In the genomic region with DNA sequence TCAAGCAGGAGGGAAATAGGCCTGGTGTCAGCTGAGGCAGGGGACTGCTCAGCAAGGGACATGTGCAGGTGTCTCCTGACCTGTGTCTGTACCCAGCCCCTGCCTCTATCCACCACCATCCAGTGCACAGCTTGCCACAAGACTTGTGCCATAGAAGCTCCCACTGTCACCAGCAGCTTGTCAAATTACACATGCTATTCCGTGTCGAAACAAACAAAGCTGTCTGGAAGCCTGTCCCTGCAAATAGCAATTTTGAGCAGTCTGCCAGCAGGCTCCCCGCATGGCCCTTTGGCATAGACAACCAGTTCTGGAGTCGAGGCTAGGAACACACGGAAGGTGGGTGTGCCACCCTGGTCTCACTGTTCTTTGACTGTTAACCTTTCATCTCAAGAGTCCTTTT, we compare ENCODE assay signal across 10 mouse cellular contexts.
DNase-seq lines count a peak whose midpoint lies in the region; TF ChIP-seq lines count a peak whose summit lies in the region.
"Had no signal": no experiment of that assay in that cellular context is flagged by ENCODE, and none has a peak within 500 bp of the region (broad histone marks: within the 10 kb centered on the region; RNA-seq: fewer than 3 reads in every experiment).

No protein-coding gene starts in this region.

- peaks cover 10% of the 10 kb centered on the region for H3K4me1 ChIP-seq in cerebellum, adult 2 months (ENCODE audit: control insufficient read depth, insufficient read depth, low read length)
- H3K4me1 ChIP-seq: limb, embryonic 15.5 days had no signal

- no peak for TF ChIP-seq CTCF in cerebellum, adult 2 months (IDR thresholded peaks at IDR 0.05; ENCODE audit: borderline replicate concordance, insufficient read depth, low read depth, low read length)

- WGBS in cerebellum, adult 2 months, result 9% methylated on average over 5 of the region's 5 CpGs

- no peak overlapping the region for H3K27ac ChIP-seq in cerebellum, adult 2 months (ENCODE audit: insufficient read depth, low read length)
- H3K27ac ChIP-seq: limb, embryonic 15.5 days had no signal

- H3K4me3 ChIP-seq in cerebellum, adult 2 months (replicated peaks; ENCODE audit: insufficient read depth, low read depth, low read length), result no peak overlapping the region
- H3K4me3 ChIP-seq: limb, embryonic 15.5 days had no signal

- DNase-seq in left cerebral cortex, postnatal 25 days (ENCODE audit: low spot score in 2 of 2), result peak; percentile 42 to 43
- no peak for DNase-seq in left cerebral cortex, adult 9 months (ENCODE audit: low spot score in 2 of 2)
- peak; percentile 63 to 79 for DNase-seq in cerebellum, adult 2 months
- DNase-seq in cerebellum, postnatal 36 days, result peak; percentile 63 to 66
- peak; percentile 78 for DNase-seq in left cerebral cortex, postnatal 4 days
- no peak for DNase-seq in kidney, adult 9 months
- DNase-seq in adrenal gland, adult 2 months, result no peak
- DNase-seq: embryo, embryonic 11 days; thymus, postnatal 14 days had no signal

- no peak for TF ChIP-seq POLR2A in cerebellum, adult 2 months (IDR thresholded peaks at IDR 0.05; ENCODE audit: borderline replicate concordance, insufficient read depth, low read length)

- H3K27me3 ChIP-seq in cerebellum, adult 2 months (ENCODE audit: control insufficient read depth, insufficient read depth, low read length), result no peaks in the 10 kb centered on the region
- H3K27me3 ChIP-seq: limb, embryonic 15.5 days had no signal

- intact Hi-C loops in left cerebral cortex, postnatal 25 days (cut with DNase I), result no loop called here
- intact Hi-C loops in left cerebral cortex, postnatal 4 days (cut with DNase I), result no loop called here

Comparison
In these comparisons a context has a peak if more than half of its experiments do, and no peak if none do; other contexts are left out.
1. DNase-seq: peak in left cerebral cortex, postnatal 25 days (2 of 2), cerebellum, adult 2 months (2 of 2), cerebellum, postnatal 36 days (2 of 2) and left cerebral cortex, postnatal 4 days (single experiment); none in left cerebral cortex, adult 9 months (0 of 2), kidney, adult 9 months (single experiment) and adrenal gland, adult 2 months (single experiment).